29 mouse cellular contexts compared by ENCODE assay signal in genomic region chr12:70856776-70857175, GRCm38 (mm10).
"Had no signal": no experiment of that assay in that cellular context is flagged by ENCODE, and none has a peak within 500 bp of the region (broad histone marks: within the 10 kb centered on the region; RNA-seq: fewer than 3 reads in every experiment).

No protein-coding gene starts in this region.

- H3K4me1 ChIP-seq: hindbrain, embryonic 13.5 days; hindbrain, embryonic 15.5 days; intestine, embryonic 15.5 days had no signal

- H3K9me3 ChIP-seq: heart, embryonic 12.5 days; heart, embryonic 13.5 days; heart, embryonic 15.5 days; hindbrain, embryonic 10.5 days; hindbrain, embryonic 12.5 days; hindbrain, embryonic 13.5 days; hindbrain, embryonic 15.5 days; intestine, embryonic 15.5 days; kidney, embryonic 15.5 days had no signal

- H3K27me3 ChIP-seq: heart, embryonic 12.5 days; heart, embryonic 13.5 days; heart, embryonic 15.5 days; hindbrain, embryonic 12.5 days; hindbrain, embryonic 13.5 days; hindbrain, embryonic 15.5 days; intestine, embryonic 15.5 days; kidney, embryonic 15.5 days had no signal

- DNase-seq: heart, postnatal 10 days; heart, postnatal 14 days; heart, postnatal 36 days; kidney, adult 11 months; kidney, adult 18-20 months; kidney, adult 2 months; kidney, adult 8-10 months; kidney, adult 9 months; kidney, postnatal 10 days; kidney, postnatal 14 days; kidney, postnatal 25 days; kidney, postnatal 36 days; kidney, postnatal 4 days; layer of hippocampus, adult 9-11 months; layer of hippocampus, postnatal 36 days had no signal

- H3K36me3 ChIP-seq: heart, embryonic 15.5 days; hindbrain, embryonic 10.5 days; hindbrain, embryonic 12.5 days; hindbrain, embryonic 13.5 days; hindbrain, embryonic 15.5 days; intestine, embryonic 15.5 days; kidney, embryonic 15.5 days had no signal

- H3K4me3 ChIP-seq: heart, embryonic 12.5 days; heart, embryonic 13.5 days; heart, embryonic 15.5 days; hindbrain, embryonic 10.5 days; hindbrain, embryonic 12.5 days; hindbrain, embryonic 13.5 days; hindbrain, embryonic 15.5 days; intestine, embryonic 15.5 days; kidney, embryonic 15.5 days; layer of hippocampus, adult 2 months; left cerebral cortex, adult 2 months had no signal

- H3K27ac ChIP-seq: heart, embryonic 13.5 days; heart, embryonic 15.5 days; hindbrain, embryonic 10.5 days; hindbrain, embryonic 12.5 days; hindbrain, embryonic 13.5 days; hindbrain, embryonic 14.5 days; hindbrain, embryonic 15.5 days; hindbrain, postnatal 0 days; intestine, embryonic 15.5 days; kidney, embryonic 15.5 days; kidney, postnatal 0 days; layer of hippocampus, adult 2 months; left cerebral cortex, adult 2 months had no signal
